Mouse (Mus musculus) gastrocnemius, adult 2 months (tissue): Measurements from ENCODE around the gene Med15. TPM values are rescaled to one million over a fixed set of nuclear protein-coding genes. Genes with fewer than 3 reads are reported as not detected.

ENCODE experiments used
- DNase-seq: peaks from one replicate; pipeline ENCODE4 v3.0.0; 2022
- H3K27ac ChIP-seq: fragments of 200-600 bp; 2 replicates; pipeline ENCODE4 v1.8.1; 2022; ENCODE audit warnings: mild to moderate bottlenecking
- H3K4me3 ChIP-seq: fragments of 200-600 bp; 2 replicates; pipeline ENCODE4 v1.8.1; 2022; ENCODE audit warnings: mild to moderate bottlenecking, moderate library complexity
- CTCF ChIP-seq: fragments of 200-600 bp; IDR thresholded peaks from 2 replicates; pipeline ENCODE4 v1.8.1; 2022; ENCODE audit warnings: antibody characterized with exemption, mild to moderate bottlenecking, moderate library complexity
- intact Hi-C: fragments of 180-260 bp; cut with DNase I; formaldehyde crosslinking; loops from one replicate; pipeline ENCODE4 v1.15.1; 2025
- long read RNA-seq, 2 experiments: library from polyadenylated mRNA; stranded (forward); transcript quantifications; one replicate each; pipeline ENCODE4 v2.0.0; 2021
- total RNA-seq, 2 experiments: library from RNA; stranded (reverse); gene quantifications; 2 replicates each; pipeline ENCODE4 v1.2.3; 2021

The Med15 gene
- total RNA-seq: 10 to 100 TPM; 20.2 to 20.5 TPM
- long read RNA-seq, experiment 1, transcript Med15-202 (17 exons, 3,230 nt): major isoform, 5 of 18 reads
- long read RNA-seq, experiment 1, partial matches to known transcripts: 1 of 18 reads
- long read RNA-seq, experiment 1, other reads (novel, unspliced or antisense): 10 of 18 reads
- long read RNA-seq, experiment 2, transcript Med15-201 (18 exons, 3,410 nt): major isoform, 11 of 32 reads
- long read RNA-seq, experiment 2, transcript Med15-202 (17 exons, 3,230 nt): minor isoform, 6 of 32 reads
- long read RNA-seq, experiment 2, partial matches to known transcripts: 5 of 32 reads
- long read RNA-seq, experiment 2, other reads (novel, unspliced or antisense): 10 of 32 reads

GRCm38 (mm10) chr16:17732841-17733340 is at the start of gene Med15:
Gene Med15 (minus strand): TSS chr16:17732891.
- Histone ChIP-seq H3K4me3 (no peak within 1 kb of the TSS), H3K27ac (no peak within 1 kb of the TSS)
- DNase-seq: no peak
- intact Hi-C loops: no loop called here
- TF ChIP-seq CTCF: no peak

DNA sequence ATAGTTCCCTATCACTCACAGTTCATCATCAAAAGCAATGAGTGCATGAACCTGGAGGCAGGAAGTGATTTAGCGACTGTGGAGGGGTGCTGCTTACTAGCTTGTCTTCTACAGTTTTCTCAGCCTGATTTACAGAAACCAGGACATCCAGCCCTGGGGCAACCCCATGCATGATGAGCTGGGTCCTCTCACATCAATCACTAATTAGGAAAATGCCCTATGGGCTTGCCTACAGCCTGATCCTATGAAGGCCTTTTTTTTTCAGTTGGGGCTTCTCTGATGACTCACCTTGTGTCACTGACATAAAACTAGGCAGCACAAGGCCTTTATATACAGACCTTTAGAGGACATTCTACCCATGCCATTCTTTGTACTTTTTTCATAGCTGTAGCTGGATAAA is 47.0 kb upstream of the Med15 start:
- H3K27ac ChIP-seq: no peak overlapping the region
- no peak for DNase-seq
- intact Hi-C loops: no loop called here
- no peak for TF ChIP-seq CTCF
- no peak overlapping the region for H3K4me3 ChIP-seq

DNA sequence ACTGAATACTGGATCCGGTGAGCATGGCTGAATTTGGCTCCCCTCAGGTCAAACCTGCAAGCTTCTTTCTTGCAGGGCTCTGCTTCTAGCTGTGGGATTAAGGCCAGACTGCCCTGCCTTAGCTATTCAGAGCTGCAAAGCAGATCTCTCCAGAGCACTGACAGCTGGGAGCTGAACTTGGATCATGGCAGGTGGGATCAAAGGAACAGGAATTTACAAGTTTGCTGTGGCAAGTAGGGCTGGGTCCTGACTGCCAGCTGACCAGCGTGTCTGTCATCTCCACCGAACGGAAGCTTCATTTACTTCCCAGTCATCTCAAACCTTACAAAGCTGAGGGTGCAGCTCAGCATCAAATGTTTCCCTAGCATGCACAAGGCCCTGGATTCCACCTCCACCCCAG is 45.5 kb upstream of the Med15 start:
- intact Hi-C loops: no loop called here
- Histone ChIP-seq H3K4me3 (no peak overlapping the region), H3K27ac (no peak overlapping the region)
- DNase-seq: no peak
- no peak for TF ChIP-seq CTCF

DNA sequence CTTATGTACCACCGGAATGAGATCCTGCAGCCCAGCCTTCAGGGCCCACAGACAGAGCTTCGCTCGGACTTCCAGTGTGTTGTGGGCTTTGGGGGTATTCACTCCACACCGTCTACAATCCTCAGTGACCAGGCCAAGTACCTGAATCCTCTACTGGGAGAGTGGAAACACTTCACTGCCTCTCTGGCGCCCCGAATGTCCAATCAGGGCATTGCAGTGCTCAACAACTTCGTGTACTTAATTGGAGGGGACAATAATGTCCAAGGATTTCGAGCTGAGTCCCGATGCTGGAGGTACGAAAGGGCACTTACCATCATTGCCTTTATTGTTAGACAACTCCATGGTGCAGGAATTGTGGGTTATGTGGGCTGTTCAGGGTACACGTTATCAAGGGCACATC is 44.1 kb upstream of the Med15 start:
- DNase-seq: no peak
- H3K4me3 ChIP-seq: no peak overlapping the region
- intact Hi-C loops: no loop called here
- no peak overlapping the region for H3K27ac ChIP-seq
- peak; percentile 59 for TF ChIP-seq CTCF

DNA sequence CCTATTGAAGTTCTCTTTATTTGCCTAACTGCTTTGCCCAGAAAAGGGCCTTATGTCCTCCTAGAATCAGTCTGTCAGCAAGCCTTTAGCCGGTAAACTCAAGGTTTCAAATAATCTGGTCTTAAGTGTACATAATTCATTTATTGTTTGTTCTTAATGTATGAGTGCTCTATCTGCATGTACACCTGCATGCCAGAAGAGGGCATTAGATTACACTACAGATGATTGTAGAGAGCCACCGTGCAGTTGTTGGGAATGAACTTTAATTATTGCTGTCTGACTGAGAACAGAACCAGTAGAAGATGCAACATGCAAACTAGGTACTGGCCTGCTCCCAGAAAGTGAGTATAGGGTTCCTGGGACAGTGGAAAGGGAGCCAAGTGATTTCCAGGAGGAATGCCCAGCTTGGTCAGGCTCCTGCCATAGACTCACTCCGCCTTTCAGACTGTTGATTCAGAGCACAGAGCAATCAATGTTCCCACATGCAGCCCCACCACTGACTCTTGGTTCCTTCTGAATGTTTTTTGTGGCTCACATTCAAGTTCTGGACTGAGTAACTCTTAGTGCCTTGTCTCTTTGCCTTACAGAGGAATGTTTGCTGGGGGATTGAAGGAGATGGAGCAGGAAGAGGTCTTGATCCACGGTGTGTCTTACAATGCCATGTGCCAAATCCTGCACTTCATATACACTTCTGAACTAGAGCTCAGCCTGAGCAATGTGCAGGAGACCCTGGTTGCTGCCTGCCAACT is 38.6 kb upstream of the Med15 start:
- peak; percentile 48 for TF ChIP-seq CTCF
- H3K27ac ChIP-seq: no peak overlapping the region
- intact Hi-C loops: no loop called here
- peak; percentile 41 for DNase-seq
- no peak overlapping the region for H3K4me3 ChIP-seq

DNA sequence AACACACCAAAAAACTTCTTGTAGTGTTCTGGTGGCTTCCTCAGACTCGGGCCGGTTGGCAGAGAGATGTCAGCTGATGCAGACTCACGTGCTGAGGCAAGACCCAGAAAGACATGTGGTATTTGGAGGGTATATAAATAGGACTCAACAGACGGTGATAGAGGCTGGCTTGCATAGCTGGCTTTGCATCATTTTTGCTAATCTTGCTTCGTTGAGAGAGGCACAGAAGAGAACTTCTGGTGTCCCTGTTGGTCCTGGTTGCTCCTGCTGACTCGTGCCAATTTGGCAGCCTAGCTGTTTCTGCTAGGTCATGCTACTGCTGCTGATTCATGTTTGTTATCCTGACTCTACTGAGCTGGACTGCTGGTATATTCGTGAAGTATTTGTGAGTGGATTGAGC is 36.1 kb upstream of the Med15 start:
- intact Hi-C loops: no loop called here
- Histone ChIP-seq H3K4me3 (no peak overlapping the region), H3K27ac (peak overlapping the region; percentile 24; the same call in 1 of the 2 replicates)
- DNase-seq: peak; percentile 48
- no peak for TF ChIP-seq CTCF

DNA sequence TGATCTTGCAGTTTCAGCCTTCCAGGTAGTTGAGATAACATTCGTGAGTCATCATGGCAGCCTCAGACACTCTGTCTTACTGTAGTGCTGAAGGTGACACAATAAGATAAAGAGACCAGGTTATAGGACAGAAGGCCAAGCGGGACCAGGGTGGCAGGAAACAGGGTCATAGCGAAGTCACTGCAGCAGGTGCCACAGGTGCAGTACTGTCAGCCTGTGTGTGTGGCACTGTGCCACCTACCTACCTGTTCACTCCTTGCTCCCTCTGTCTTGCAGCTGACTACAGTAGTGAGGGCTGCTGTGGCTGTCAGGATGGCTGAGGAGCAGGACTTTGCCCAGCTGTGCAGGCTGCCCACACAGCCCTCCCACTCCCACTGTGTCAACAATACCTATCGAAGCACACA is 31.4 kb upstream of the Med15 start:
- no peak overlapping the region for H3K4me3 ChIP-seq
- no peak for TF ChIP-seq CTCF
- H3K27ac ChIP-seq: no peak overlapping the region
- no peak for DNase-seq
- intact Hi-C loops: loop anchor here (5.0 kb wide), 1 partner anchor 48 kb away; no protein-coding TSS in a partner anchor

DNA sequence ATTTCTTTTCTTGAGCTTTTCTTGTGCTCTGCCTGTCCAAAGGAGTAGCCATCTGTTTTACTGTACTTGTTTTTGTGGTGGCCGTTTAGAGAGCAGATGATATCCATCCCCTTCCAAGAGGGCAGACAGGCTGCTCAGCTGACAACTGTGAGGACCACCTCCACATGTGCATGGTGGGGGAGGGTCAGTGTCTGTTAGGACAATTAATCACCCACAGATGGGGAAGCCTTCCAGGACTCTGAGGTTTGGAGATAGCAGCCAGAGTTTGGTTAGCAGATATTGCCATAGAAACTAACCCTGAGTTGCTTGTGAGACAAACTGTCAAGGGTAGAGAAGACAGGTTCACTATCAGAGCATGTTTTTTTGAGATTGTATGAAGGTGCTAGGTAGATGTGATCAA is 28.4 kb upstream of the Med15 start:
- TF ChIP-seq CTCF: no peak
- intact Hi-C loops: loop anchor here (5.0 kb wide), 1 partner anchor 51 kb away; no protein-coding TSS in a partner anchor
- DNase-seq: no peak
- H3K27ac ChIP-seq: no peak overlapping the region
- H3K4me3 ChIP-seq: no peak overlapping the region

- DNase-seq: peak; percentile 38
- Histone ChIP-seq H3K27ac (no peak overlapping the region), H3K4me3 (peak overlapping the region; percentile 74)
- intact Hi-C loops: loop anchor here (5.0 kb wide), 1 partner anchor 52 kb away; no protein-coding TSS in a partner anchor
- TF ChIP-seq CTCF: peak; percentile 68
These were observed 28.0 kb upstream of the Med15 start for GRCm38 (mm10) chr16:17760657-17761056.

DNA sequence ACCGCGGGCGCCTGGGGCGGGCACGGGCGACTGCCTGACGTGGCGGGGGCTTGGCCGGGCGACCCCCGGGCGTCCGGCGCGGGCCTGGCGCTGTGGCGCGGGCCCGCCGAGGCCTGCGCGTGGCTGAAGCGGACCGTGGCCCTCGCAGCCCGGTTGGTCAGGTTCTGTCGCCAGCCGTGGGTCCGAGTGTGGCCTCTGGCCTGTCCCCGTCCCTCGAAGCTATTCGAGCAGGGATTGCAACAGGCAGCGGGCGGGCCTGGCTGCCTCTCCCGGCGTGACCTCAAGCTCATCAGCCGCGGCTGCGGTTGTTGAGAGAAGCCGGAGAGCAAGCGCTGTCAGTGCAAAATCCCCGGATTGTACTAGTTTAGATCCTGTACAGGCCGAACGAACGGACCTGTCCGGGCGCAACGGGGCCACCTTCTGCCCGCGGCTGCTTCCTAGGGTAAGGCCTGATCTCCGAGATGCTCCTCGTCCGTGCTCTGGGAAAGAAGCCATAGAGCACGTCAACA is 27.2 kb upstream of the Med15 start:
- Histone ChIP-seq H3K4me3 (peak overlapping the region; percentile 74), H3K27ac (peak overlapping the region; percentile 84)
- DNase-seq: peak; percentile 82
- TF ChIP-seq CTCF: no peak
- intact Hi-C loops: loop anchor here (5.0 kb wide), 1 partner anchor 52 kb away; no protein-coding TSS in a partner anchor

DNA sequence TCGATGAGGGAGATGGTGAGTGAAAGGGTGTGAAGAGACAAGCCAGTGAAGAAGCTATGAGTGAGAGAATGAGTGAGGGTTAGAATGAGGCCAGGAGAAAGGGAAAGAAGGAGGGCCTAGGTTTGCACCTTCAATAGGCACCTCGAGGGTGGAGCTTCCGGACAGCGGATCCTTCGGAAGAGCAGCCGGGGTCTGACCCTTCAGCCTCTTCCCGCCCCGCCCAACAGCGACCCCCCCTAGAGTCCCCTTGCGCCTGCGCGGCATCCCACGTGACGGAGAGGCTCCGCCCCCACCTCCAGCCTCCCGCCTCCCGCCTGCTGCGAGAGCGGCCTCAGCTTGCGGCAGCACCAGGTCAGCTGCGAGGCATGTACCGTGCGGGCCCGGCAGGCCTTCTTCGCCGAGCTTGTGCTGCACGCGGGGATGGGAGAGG is 26.7 kb upstream of the Med15 start, which contains the start of gene Klhl22:
Klhl22 (plus strand) TSS at position 275 of the 430 bp plus-strand sequence.
- DNase-seq: peak; percentile 96
- H3K27ac ChIP-seq: peak within 1 kb of the TSS; percentile 84
- intact Hi-C loops: no loop called here
- H3K4me3 ChIP-seq: peak within 1 kb of the TSS; percentile 74
- no peak for TF ChIP-seq CTCF

- DNase-seq: no peak
- Histone ChIP-seq H3K4me3 (peak overlapping the region; percentile 74), H3K27ac (peak overlapping the region; percentile 84)
- intact Hi-C loops: no loop called here
- TF ChIP-seq CTCF: no peak
These were observed 26.2 kb upstream of the Med15 start for GRCm38 (mm10) chr16:17758902-17759301.

DNA sequence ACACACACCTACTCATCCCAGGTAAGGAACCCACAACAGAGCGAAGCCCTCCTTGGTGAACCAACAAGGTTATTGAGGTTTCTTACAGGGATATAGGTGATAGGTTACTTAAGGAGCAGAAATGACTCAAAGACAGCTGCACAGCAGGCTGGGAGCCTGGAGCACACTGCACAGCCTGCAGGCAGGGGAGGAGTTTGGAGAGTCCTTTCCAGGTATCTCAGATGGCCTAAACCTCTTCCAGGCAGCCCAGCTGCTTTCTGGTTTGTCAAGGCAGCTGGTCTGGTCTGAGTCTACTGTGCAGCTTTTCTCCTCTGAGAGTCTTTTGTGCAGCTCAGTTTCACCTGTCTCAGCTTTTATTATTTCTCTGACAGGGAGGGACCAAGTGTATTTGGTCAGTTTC is 25.1 kb upstream of the Med15 start:
- no peak for DNase-seq
- no peak overlapping the region for H3K4me3 ChIP-seq
- intact Hi-C loops: no loop called here
- no peak for TF ChIP-seq CTCF
- H3K27ac ChIP-seq: no peak overlapping the region
